Mouse (Mus musculus) midbrain, embryonic 14.5 days (tissue): ENCODE results near the gene Zbed4. TPM values are rescaled to one million over a fixed set of nuclear protein-coding genes. Genes with fewer than 3 reads are reported as not detected.

Experiments used
- ATAC-seq: fragments of 200-750 bp; cut with Nextera tagmentation; 2 replicates; pipeline ENCODE4 v1.8.0; 2017; ENCODE audit warnings: moderate number of reproducible peaks, moderate library complexity; ENCODE audit not compliant: low FRiP score, low TSS enrichment
- DNase-seq: peaks from one replicate; pipeline ENCODE4 v3.0.0-alpha.2; 2015
- H3K27ac ChIP-seq: fragments of 300-500 bp; sonication (generic); replicated peaks from 2 replicates; pipeline ENCODE4 v1.5.1; 2014; ENCODE audit warnings: mild to moderate bottlenecking, low read depth, low read length, moderate library complexity
- H3K27me3 ChIP-seq: fragments of 300-500 bp; sonication (generic); 2 replicates; pipeline ENCODE4 v1.6.1; 2014; ENCODE audit warnings: low read length, control low read depth, mixed read lengths; ENCODE audit not compliant: control insufficient read depth, insufficient read depth
- H3K36me3 ChIP-seq: fragments of 300-500 bp; sonication (generic); 2 replicates; pipeline ENCODE4 v1.6.1; 2014; ENCODE audit warnings: low read length, control low read depth; ENCODE audit not compliant: control insufficient read depth, insufficient read depth
- H3K4me1 ChIP-seq: fragments of 300-500 bp; sonication (generic); 2 replicates; pipeline ENCODE4 v1.6.1; 2014; ENCODE audit warnings: mild to moderate bottlenecking, antibody characterized with exemption, low read length, control low read depth; ENCODE audit not compliant: control insufficient read depth, insufficient read depth
- H3K4me2 ChIP-seq: fragments of 300-500 bp; sonication (generic); 2 replicates; pipeline ENCODE4 v1.6.1; 2014; ENCODE audit warnings: mild to moderate bottlenecking, low read length, moderate library complexity
- H3K4me3 ChIP-seq: fragments of 300-500 bp; sonication (generic); replicated peaks from 2 replicates; pipeline ENCODE4 v1.5.1; 2014; ENCODE audit warnings: low read depth, low read length
- H3K9ac ChIP-seq: fragments of 300-500 bp; sonication (generic); replicated peaks from 2 replicates; pipeline ENCODE4 v1.6.1; 2014; ENCODE audit warnings: mild to moderate bottlenecking, low read length, moderate library complexity
- H3K9me3 ChIP-seq: fragments of 300-500 bp; sonication (generic); 2 replicates; pipeline ENCODE4 v1.6.1; 2016; ENCODE audit warnings: low read length, control low read depth, mixed read lengths; ENCODE audit not compliant: control insufficient read depth
- WGBS: fragments of 180-500 bp; shearing (Covaris S2); extraction: QIAGEN DNeasy Blood & Tissue Kit; methylation state at CpG from one replicate; pipeline ENCODE4 v1.1.7; 2014; 5-methylcytosine and 5-hydroxymethylcytosine counted together
- polyA plus RNA-seq: library from polyadenylated mRNA; unstranded; fragments of >200 nt; fragmentation: Nextera tagmentation; extraction: Ambion mirVana; gene quantifications from 2 replicates; pipeline ENCODE4 v1.2.1, GENCODE M21; 2014

Zbed4 gene
- polyA plus RNA-seq, 1 experiment from 2014 or later: 25.7 TPM

DNA sequence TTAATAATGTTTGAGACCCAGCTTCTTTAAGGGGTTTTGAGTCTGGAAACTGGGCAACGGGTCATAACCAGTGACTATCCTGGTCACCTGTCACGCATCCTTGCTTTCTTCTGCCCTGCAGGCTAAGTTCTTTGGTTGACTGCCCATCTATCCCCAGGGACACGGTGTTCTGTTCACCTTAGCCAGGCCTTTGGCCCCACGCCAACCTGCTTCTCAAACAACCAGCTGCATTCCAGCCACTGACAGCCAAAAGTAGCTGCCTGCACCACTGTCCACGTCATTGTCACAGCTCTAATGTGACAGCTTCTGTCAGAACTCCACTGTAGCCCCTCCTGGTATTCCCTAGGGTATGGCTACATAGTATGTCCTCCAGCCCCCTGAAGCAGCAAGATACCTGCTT, 80.0 kb downstream of the Zbed4 start:
- ATAC-seq: no peak
- no peaks in the 10 kb centered on the region for H3K27me3 ChIP-seq
- no peaks in the 10 kb centered on the region for H3K9me3 ChIP-seq
- H3K4me1 ChIP-seq: no peaks in the 10 kb centered on the region
- H3K4me2 ChIP-seq: no peak overlapping the region
- H3K36me3 ChIP-seq: peaks cover 8% of the 10 kb centered on the region
- WGBS: 63% methylated on average over 5 of the region's 5 CpGs
- H3K4me3 ChIP-seq: no peak overlapping the region
- no peak overlapping the region for H3K27ac ChIP-seq
- DNase-seq: no peak
- H3K9ac ChIP-seq: no peak overlapping the region

DNA sequence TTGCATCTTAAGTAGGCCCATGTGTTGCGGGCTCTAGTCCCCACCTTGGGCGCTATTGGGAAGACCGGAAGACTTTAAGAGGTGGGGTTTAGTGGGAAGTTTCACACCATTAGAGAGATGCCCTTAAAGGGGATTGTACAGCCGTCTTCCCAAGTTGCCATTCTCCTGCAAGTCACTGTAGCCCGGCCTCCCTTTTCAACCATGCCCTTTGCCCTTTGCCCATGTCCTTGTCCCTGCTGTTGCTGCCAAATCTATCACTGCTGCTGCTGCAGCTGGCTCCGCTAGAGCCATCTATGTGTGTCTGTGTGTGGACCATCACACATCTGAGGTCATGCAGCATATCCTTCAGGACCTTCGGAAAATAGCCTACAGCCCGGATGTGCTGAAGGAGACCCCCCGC, 81.1 kb downstream of the Zbed4 start:
- Histone ChIP-seq H3K9me3 (no peaks in the 10 kb centered on the region), H3K4me3 (no peak overlapping the region)
- DNase-seq: no peak

More for the DNA sequence above, 81.1 kb downstream of the Zbed4 start:
- 87% methylated on average over 9 of the region's 9 CpGs for WGBS
- Histone ChIP-seq H3K27ac (no peak overlapping the region), H3K27me3 (no peaks in the 10 kb centered on the region), H3K9ac (no peak overlapping the region), H3K4me2 (no peak overlapping the region), H3K36me3 (no peaks in the 10 kb centered on the region), H3K4me1 (peaks cover 6% of the 10 kb centered on the region)
- ATAC-seq: no peak

Other genes with a start within 250 kb of the Zbed4 start
- not detected in 2 replicates for gene Zdhhc25, start 151.4 kb upstream of the Zbed4 start, polyA plus RNA-seq
- 26.2 and 30.5 TPM in 2 replicates for gene Brd1, start 17.4 kb upstream of the Zbed4 start, polyA plus RNA-seq
- 7.1 and 8.1 TPM in 2 replicates for gene Alg12, start 67.7 kb downstream of the Zbed4 start, polyA plus RNA-seq
- 49.6 and 53.8 TPM in 2 replicates for gene Creld2, start 68.0 kb downstream of the Zbed4 start, polyA plus RNA-seq
- 49.1 and 53.2 TPM in 2 replicates for gene Pim3, start 110.5 kb downstream of the Zbed4 start, polyA plus RNA-seq
- not detected in 2 replicates for gene Ttll8, start 202.8 kb downstream of the Zbed4 start, polyA plus RNA-seq
- 6.4 and 7.6 TPM in 2 replicates for gene Mlc1, start 227.3 kb downstream of the Zbed4 start, polyA plus RNA-seq
- not detected in 2 replicates for gene Mov10l1, start 231.2 kb downstream of the Zbed4 start, polyA plus RNA-seq